Mouse (Mus musculus): ENCODE measurements around the gene Ctso. TPM values are rescaled to one million over a fixed set of nuclear protein-coding genes. Genes with fewer than 3 reads are reported as not detected.

Ctso gene
- polyA plus RNA-seq (2012; rRNA removed) = 3.4 and 3.5 TPM in 2 replicates

DNA sequence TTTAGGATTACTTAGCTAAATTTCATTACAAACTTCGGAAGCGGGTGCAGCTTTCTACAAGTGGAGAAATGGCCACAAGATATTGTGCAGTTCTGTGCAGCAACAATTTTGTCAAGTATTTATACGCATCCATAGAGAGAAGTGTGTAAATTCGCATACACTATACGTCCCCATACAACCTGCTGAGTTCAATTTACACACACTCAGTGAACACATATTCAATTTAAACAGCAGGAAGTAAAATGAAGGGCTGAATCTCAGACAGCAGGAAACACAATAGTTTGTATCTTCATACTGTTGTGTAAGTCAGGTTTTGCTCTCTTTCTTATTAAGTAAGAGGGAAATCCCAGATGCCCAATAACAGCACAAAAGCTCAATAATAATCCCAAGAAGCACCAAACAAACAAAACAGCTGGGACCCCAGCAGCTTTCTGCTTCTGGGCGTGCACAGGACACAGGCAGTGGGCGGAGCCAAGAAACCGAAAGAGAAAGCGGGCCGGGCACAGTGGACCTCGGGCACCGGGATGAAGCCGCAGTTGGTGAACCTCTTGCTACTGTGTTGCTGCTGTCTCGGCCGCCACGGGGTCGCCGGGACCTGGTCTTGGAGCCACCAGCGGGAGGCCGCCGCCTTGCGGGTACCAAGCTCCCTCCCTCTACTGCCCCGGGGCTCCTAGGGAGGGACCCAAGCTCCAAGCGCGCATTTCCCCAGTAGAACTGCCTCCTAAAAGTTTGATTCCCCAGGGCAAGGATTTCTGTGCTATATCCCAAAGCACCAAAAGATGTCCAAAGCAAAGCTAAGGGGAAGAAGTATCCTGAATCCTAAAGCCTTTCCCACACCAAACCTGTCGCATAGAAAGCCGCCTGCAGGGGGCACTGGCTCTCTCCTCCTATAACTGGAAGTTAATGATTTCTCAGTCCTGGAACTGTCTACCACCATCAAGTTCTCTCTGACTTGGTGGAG lies at the start of gene Ctso:
Gene Ctso, plus strand, starts transcription at position 461 of the 961 bp plus-strand sequence.

GRCm38 (mm10) chr3:81976102-81976501 lies 43.7 kb downstream of the Ctso start, which contains the start of gene Tdo2:
Gene Tdo2 (minus strand): TSS chr3:81976202.

GRCm38 (mm10) chr3:81981990-81982389 lies 49.6 kb downstream of the Ctso start, which contains the start of gene Asic5:
Gene Asic5 (plus strand): TSS chr3:81982290.

Other genes with a start within 250 kb of the Ctso start
- gene Tdo2, start 43.6 kb downstream of the Ctso start, polyA plus RNA-seq (2012; rRNA removed) = 0.30 and 1.0 TPM in 2 replicates
- gene Asic5, start 49.7 kb downstream of the Ctso start, polyA plus RNA-seq (2012; rRNA removed) = not detected in 2 replicates
- 4.8 and 5.1 TPM in 2 replicates for gene Gucy1b1, start 142.1 kb downstream of the Ctso start, polyA plus RNA-seq (2012; rRNA removed)
- 6.9 and 7.1 TPM in 2 replicates for gene Gucy1a1, start 213.2 kb downstream of the Ctso start, polyA plus RNA-seq (2012; rRNA removed)

Measured in colon, adult 2 months (tissue).